Mouse (Mus musculus): ENCODE data around the gene Thy1. TPM values are rescaled to one million over a fixed set of nuclear protein-coding genes. Genes with fewer than 3 reads are reported as not detected.

The Thy1 gene
- polyA plus RNA-seq, 1 experiment = not detected

DNA sequence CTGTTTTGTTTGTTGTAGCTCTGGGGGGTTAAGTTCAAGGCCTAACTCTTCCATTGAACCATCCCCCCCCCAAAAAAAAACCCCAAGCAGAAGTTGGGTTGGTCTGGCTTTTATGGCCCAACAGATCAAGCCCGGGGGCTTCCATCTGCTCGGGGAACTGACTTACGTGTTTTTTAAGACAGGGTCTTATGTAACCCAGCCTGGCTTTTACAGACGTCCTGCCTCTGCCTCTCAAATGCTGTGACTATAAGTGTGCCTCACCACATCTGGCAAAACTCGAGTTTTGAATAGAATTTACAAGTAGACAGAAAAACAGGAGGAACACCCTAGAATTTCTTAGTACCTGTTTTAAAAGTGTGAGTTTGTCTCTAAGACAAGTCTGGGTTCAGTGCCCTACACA lies 38.4 kb downstream of the Thy1 start:
- Histone ChIP-seq H3ac (ENCODE audit: control insufficient read depth, insufficient read length, low read depth) (no peak overlapping the region), H3K4me3 (ENCODE audit: insufficient read depth, poor library complexity, severe bottlenecking) (no peak overlapping the region), H3K27me3 (ENCODE audit: control insufficient read depth, insufficient read depth, insufficient read length) (no peaks in the 10 kb centered on the region), H3K79me2 (ENCODE audit: control insufficient read depth, insufficient read depth) (no peaks in the 10 kb centered on the region), H3K36me3 (ENCODE audit: control insufficient read depth, insufficient read depth) (no peaks in the 10 kb centered on the region), H3K79me3 (ENCODE audit: low read depth) (no peaks in the 10 kb centered on the region)
- TF ChIP-seq MYOD1 (IDR thresholded peaks at IDR 0.05; ENCODE audit: control insufficient read depth, insufficient read length, low read depth) (no peak), MAX (IDR thresholded peaks at IDR 0.05) (no peak), CTCF (IDR thresholded peaks at IDR 0.05; ENCODE audit: control insufficient read depth, insufficient read depth, insufficient read length) (no peak), USF1 (IDR thresholded peaks at IDR 0.05; ENCODE audit: low read depth) (no peak), MYOG (IDR thresholded peaks at IDR 0.05; ENCODE audit: control insufficient read depth, extremely low read depth, insufficient read length) (no peak), FOSL1 (IDR thresholded peaks at IDR 0.05; ENCODE audit: insufficient read depth, low read length, poor library complexity, severe bottlenecking) (no peak), CEBPB (IDR thresholded peaks at IDR 0.05; ENCODE audit: low read depth) (no peak)

DNA sequence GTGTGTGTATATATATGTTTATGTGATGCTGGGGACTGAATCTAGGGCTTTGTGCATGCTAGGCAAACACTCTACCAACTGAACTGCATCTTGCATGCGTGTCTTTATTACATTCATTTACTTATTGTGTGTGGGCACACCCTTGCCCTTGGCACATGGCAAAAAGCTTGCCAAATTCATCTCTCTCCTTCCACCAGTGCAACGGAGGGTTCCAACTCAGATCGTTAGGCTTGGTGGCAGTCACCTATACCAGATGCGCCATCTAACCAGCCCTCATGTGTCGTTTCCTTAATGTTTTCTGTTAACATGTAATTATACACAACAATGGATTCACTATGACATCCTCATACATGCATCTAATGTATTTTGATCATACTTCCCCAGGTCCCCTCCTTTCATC lies 39.1 kb downstream of the Thy1 start:
- Histone ChIP-seq H3K36me3 (ENCODE audit: control insufficient read depth, insufficient read depth) (no peaks in the 10 kb centered on the region), H3K79me2 (ENCODE audit: control insufficient read depth, insufficient read depth) (no peaks in the 10 kb centered on the region), H3ac (ENCODE audit: control insufficient read depth, insufficient read length, low read depth) (no peak overlapping the region), H3K4me3 (ENCODE audit: insufficient read depth, poor library complexity, severe bottlenecking) (no peak overlapping the region), H3K79me3 (ENCODE audit: low read depth) (no peaks in the 10 kb centered on the region), H3K27me3 (ENCODE audit: control insufficient read depth, insufficient read depth, insufficient read length) (no peaks in the 10 kb centered on the region)
- TF ChIP-seq CEBPB (IDR thresholded peaks at IDR 0.05; ENCODE audit: low read depth) (no peak), USF1 (IDR thresholded peaks at IDR 0.05; ENCODE audit: low read depth) (no peak), FOSL1 (IDR thresholded peaks at IDR 0.05; ENCODE audit: insufficient read depth, low read length, poor library complexity, severe bottlenecking) (no peak), MYOG (IDR thresholded peaks at IDR 0.05; ENCODE audit: control insufficient read depth, extremely low read depth, insufficient read length) (no peak), MYOD1 (IDR thresholded peaks at IDR 0.05; ENCODE audit: control insufficient read depth, insufficient read length, low read depth) (no peak), CTCF (IDR thresholded peaks at IDR 0.05; ENCODE audit: control insufficient read depth, insufficient read depth, insufficient read length) (no peak), MAX (IDR thresholded peaks at IDR 0.05) (no peak)

DNA sequence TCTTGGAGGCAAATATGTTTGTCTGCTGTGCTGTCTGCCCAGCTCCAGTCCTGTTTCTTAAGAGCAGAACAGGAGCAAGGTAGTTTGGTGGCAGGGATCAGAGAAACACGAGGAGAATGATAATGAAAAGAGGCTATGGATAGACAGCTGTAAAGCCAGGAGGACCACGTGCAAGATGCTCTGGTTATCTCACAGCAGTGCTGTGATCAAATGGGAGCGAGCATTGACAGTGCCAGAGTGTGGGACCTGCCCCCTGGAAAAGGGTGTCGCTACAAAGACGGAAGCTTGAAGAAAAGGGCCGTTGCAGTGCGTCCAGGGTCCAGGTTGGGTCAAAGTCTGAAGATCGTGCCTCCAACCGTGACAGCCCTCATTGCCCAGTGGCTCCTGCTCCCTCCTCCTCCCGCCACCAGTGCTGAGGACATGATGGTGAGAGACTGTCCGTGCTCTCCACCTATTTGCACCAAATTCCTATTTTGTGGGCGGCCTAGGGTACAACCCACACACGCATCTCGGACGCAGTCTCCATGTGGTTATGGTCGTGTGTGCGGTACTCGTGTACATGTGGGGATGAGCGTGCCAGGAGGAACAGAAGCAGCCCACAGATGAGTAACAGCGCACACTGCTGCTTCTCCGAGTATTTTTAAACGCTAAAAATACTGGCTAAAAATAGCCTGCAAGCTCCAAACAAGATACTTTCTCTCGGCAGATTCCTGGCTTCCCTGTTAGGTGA lies 40.4 kb downstream of the Thy1 start:
- H3K27me3 ChIP-seq (ENCODE audit: control insufficient read depth, insufficient read depth, insufficient read length) = no peaks in the 10 kb centered on the region
- H3ac ChIP-seq (ENCODE audit: control insufficient read depth, insufficient read length, low read depth) = no peak overlapping the region
- no peaks in the 10 kb centered on the region for H3K79me2 ChIP-seq (ENCODE audit: control insufficient read depth, insufficient read depth)
- H3K4me3 ChIP-seq (ENCODE audit: insufficient read depth, poor library complexity, severe bottlenecking) = no peak overlapping the region
- H3K79me3 ChIP-seq (ENCODE audit: low read depth) = no peaks in the 10 kb centered on the region
- TF ChIP-seq MYOD1 (IDR thresholded peaks at IDR 0.05; ENCODE audit: control insufficient read depth, insufficient read length, low read depth) (no peak), USF1 (IDR thresholded peaks at IDR 0.05; ENCODE audit: low read depth) (no peak), MAX (IDR thresholded peaks at IDR 0.05) (no peak), MYOG (IDR thresholded peaks at IDR 0.05; ENCODE audit: control insufficient read depth, extremely low read depth, insufficient read length) (no peak), FOSL1 (IDR thresholded peaks at IDR 0.05; ENCODE audit: insufficient read depth, low read length, poor library complexity, severe bottlenecking) (no peak), CEBPB (IDR thresholded peaks at IDR 0.05; ENCODE audit: low read depth) (no peak), CTCF (IDR thresholded peaks at IDR 0.05; ENCODE audit: control insufficient read depth, insufficient read depth, insufficient read length) (no peak)
- H3K36me3 ChIP-seq (ENCODE audit: control insufficient read depth, insufficient read depth) = no peaks in the 10 kb centered on the region

- no peaks in the 10 kb centered on the region for H3K27me3 ChIP-seq (ENCODE audit: control insufficient read depth, insufficient read depth, insufficient read length)
- TF ChIP-seq MYOG (IDR thresholded peaks at IDR 0.05; ENCODE audit: control insufficient read depth, extremely low read depth, insufficient read length) = no peak
- TF ChIP-seq MAX (IDR thresholded peaks at IDR 0.05) = no peak
- no peak for TF ChIP-seq CTCF (IDR thresholded peaks at IDR 0.05; ENCODE audit: control insufficient read depth, insufficient read depth, insufficient read length)
- no peak for TF ChIP-seq CEBPB (IDR thresholded peaks at IDR 0.05; ENCODE audit: low read depth)
- no peak for TF ChIP-seq FOSL1 (IDR thresholded peaks at IDR 0.05; ENCODE audit: insufficient read depth, low read length, poor library complexity, severe bottlenecking)
- TF ChIP-seq USF1 (IDR thresholded peaks at IDR 0.05; ENCODE audit: low read depth) = no peak
Measured at GRCm38 (mm10) chr9:44084236-44084635, 41.1 kb downstream of the Thy1 start.

DNA sequence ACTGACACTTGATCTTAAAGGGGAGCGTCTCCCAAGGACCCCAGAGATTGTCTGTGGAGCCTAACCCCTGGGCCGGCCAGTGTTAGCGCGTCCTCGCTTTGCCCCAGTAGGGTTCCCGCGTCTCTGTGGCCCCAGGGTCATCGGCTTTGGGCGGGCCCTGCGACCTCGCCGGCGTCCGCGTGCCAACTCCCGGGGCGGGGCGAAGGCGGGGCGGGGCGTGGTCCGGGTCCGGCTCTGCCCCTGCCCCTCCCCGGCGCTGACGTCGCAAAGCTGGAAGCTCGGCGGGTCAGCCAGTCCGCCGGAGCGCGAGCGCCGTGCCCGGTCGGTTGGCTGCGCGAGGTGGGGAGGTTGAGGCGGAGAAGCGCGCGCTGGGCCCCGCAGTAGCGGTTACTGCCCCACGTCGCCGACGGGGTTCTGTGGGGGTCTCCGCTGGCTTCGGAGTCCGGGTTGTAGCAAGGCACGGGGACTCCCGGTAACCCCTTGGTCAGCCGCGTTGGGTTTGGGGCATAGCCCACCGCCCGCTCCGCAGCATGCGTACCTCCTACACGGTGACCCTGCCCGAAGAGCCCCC lies 41.6 kb downstream of the Thy1 start:
- TF ChIP-seq USF1 (IDR thresholded peaks at IDR 0.05; ENCODE audit: low read depth) (no peak), MYOD1 (IDR thresholded peaks at IDR 0.05; ENCODE audit: control insufficient read depth, insufficient read length, low read depth) (no peak), MAX (IDR thresholded peaks at IDR 0.05) (no peak), FOSL1 (IDR thresholded peaks at IDR 0.05; ENCODE audit: insufficient read depth, low read length, poor library complexity, severe bottlenecking) (no peak), MYOG (IDR thresholded peaks at IDR 0.05; ENCODE audit: control insufficient read depth, extremely low read depth, insufficient read length) (no peak), CTCF (IDR thresholded peaks at IDR 0.05; ENCODE audit: control insufficient read depth, insufficient read depth, insufficient read length) (no peak), CEBPB (IDR thresholded peaks at IDR 0.05; ENCODE audit: low read depth) (no peak)
- Histone ChIP-seq H3K79me2 (ENCODE audit: control insufficient read depth, insufficient read depth) (no peaks in the 10 kb centered on the region), H3ac (ENCODE audit: control insufficient read depth, insufficient read length, low read depth) (peak overlapping the region; percentile 58), H3K36me3 (ENCODE audit: control insufficient read depth, insufficient read depth) (no peaks in the 10 kb centered on the region), H3K79me3 (ENCODE audit: low read depth) (no peaks in the 10 kb centered on the region), H3K4me3 (ENCODE audit: insufficient read depth, poor library complexity, severe bottlenecking) (no peak overlapping the region), H3K27me3 (ENCODE audit: control insufficient read depth, insufficient read depth, insufficient read length) (no peaks in the 10 kb centered on the region)

More at GRCm38 (mm10) chr9:44084236-44084635, 41.1 kb downstream of the Thy1 start:
- Histone ChIP-seq H3K79me2 (ENCODE audit: control insufficient read depth, insufficient read depth) (no peaks in the 10 kb centered on the region), H3ac (ENCODE audit: control insufficient read depth, insufficient read length, low read depth) (no peak overlapping the region), H3K79me3 (ENCODE audit: low read depth) (no peaks in the 10 kb centered on the region), H3K36me3 (ENCODE audit: control insufficient read depth, insufficient read depth) (no peaks in the 10 kb centered on the region), H3K4me3 (ENCODE audit: insufficient read depth, poor library complexity, severe bottlenecking) (no peak overlapping the region)
